Mouse (Mus musculus) brain, embryonic 18.5 days (tissue): ENCODE results near the gene Prdm16.

Experiments
- DNase-seq: peaks from one replicate; pipeline ENCODE4 v3.0.0-alpha.2; 2012; ENCODE audit warnings: low read depth, low spot score

Gene Prdm16

GRCm38 (mm10) chr4:154424681-154425080 is 212.0 kb downstream of the Prdm16 start:
- no peak for DNase-seq

- DNase-seq: no peak
Measured at GRCm38 (mm10) chr4:154422431-154422913, 214.2 kb downstream of the Prdm16 start.

- no peak for DNase-seq
Measured at GRCm38 (mm10) chr4:154420749-154421148, 215.9 kb downstream of the Prdm16 start.

GRCm38 (mm10) chr4:154419766-154420165 is 216.9 kb downstream of the Prdm16 start:
- DNase-seq: no peak

GRCm38 (mm10) chr4:154418993-154419392 is 217.7 kb downstream of the Prdm16 start:
- no peak for DNase-seq

- no peak for DNase-seq
Measured at GRCm38 (mm10) chr4:154418327-154418744, 218.3 kb downstream of the Prdm16 start.

- no peak for DNase-seq
Measured at GRCm38 (mm10) chr4:154416728-154417127, 219.9 kb downstream of the Prdm16 start.

- DNase-seq: no peak
Measured at GRCm38 (mm10) chr4:154414885-154415284, 221.8 kb downstream of the Prdm16 start.

- no peak for DNase-seq
Measured at GRCm38 (mm10) chr4:154410559-154410958, 226.1 kb downstream of the Prdm16 start.

GRCm38 (mm10) chr4:154409841-154410240 is 226.8 kb downstream of the Prdm16 start:
- no peak for DNase-seq

GRCm38 (mm10) chr4:154409237-154409721 is 227.4 kb downstream of the Prdm16 start:
- no peak for DNase-seq

GRCm38 (mm10) chr4:154402948-154403347 is 233.7 kb downstream of the Prdm16 start:
- DNase-seq: no peak

- DNase-seq: no peak
Measured at GRCm38 (mm10) chr4:154401982-154402932, 234.4 kb downstream of the Prdm16 start.

- no peak for DNase-seq
Measured at GRCm38 (mm10) chr4:154401379-154401778, 235.3 kb downstream of the Prdm16 start.

GRCm38 (mm10) chr4:154400256-154401171 is 236.2 kb downstream of the Prdm16 start:
- no peak for DNase-seq

GRCm38 (mm10) chr4:154399634-154400033 is 237.0 kb downstream of the Prdm16 start:
- no peak for DNase-seq

GRCm38 (mm10) chr4:154396652-154397301 is 239.9 kb downstream of the Prdm16 start:
- no peak for DNase-seq

GRCm38 (mm10) chr4:154394123-154394722 is 242.4 kb downstream of the Prdm16 start:
- DNase-seq: no peak

GRCm38 (mm10) chr4:154393196-154394122 is 243.2 kb downstream of the Prdm16 start:
- no peak for DNase-seq

GRCm38 (mm10) chr4:154392641-154393040 is 244.0 kb downstream of the Prdm16 start:
- no peak for DNase-seq
